Comparison of ENCODE assay signal across 19 mouse cellular contexts in genomic region chr17:78964387-78964786, GRCm38 (mm10). TPM values are rescaled to one million over a fixed set of nuclear protein-coding genes. Genes with fewer than 3 reads are reported as not detected.
DNase-seq lines count a peak whose midpoint lies in the region; ATAC-seq and TF ChIP-seq lines count a peak whose summit lies in the region.
"Had no signal": no experiment of that assay in that cellular context is flagged by ENCODE, and none has a peak within 500 bp of the region (broad histone marks: within the 10 kb centered on the region; RNA-seq: fewer than 3 reads in every experiment).

No protein-coding gene starts in this region.

- TF ChIP-seq CTCF in hindbrain, postnatal 0 days (IDR thresholded peaks at IDR 0.05; ENCODE audit: low read depth): no peak

- no peaks in the 10 kb centered on the region for H3K4me1 ChIP-seq in hindbrain, postnatal 0 days (ENCODE audit: insufficient read depth, low read length)
- no peaks in the 10 kb centered on the region for H3K4me1 ChIP-seq in hindbrain, embryonic 12.5 days
- H3K4me1 ChIP-seq: hindbrain, embryonic 10.5 days; limb, embryonic 13.5 days; neural tube, embryonic 13.5 days had no signal

- H3K36me3 ChIP-seq in hindbrain, postnatal 0 days (ENCODE audit: insufficient read depth, low read length): 0 out of 2 replicates have a peak, but pooled peaks cover 3% of the 10 kb centered on the region
- peaks cover 38% of the 10 kb centered on the region for H3K36me3 ChIP-seq in hindbrain, embryonic 12.5 days

- no peak overlapping the region for H3K4me2 ChIP-seq in hindbrain, postnatal 0 days (ENCODE audit: low read depth, low read length)
- H3K4me2 ChIP-seq in hindbrain, embryonic 12.5 days (replicated peaks): no peak overlapping the region
- H3K4me2 ChIP-seq: limb, embryonic 13.5 days; neural tube, embryonic 13.5 days had no signal

- DNase-seq in hindbrain, postnatal 0 days (ENCODE audit: low spot score): peak; percentile 45
- peak; percentile 10 to 28 for DNase-seq in layer of hippocampus, adult 8-10 months (ENCODE audit: low spot score in 2 of 2)
- peak; percentile 68 to 74 for DNase-seq in right cerebral cortex, postnatal 10 days (ENCODE audit: low spot score in 2 of 2)
- no peak for DNase-seq in spleen, postnatal 10 days (ENCODE audit: low spot score in 2 of 2)
- DNase-seq in cerebellum, adult 18-20 months: no peak
- DNase-seq: adrenal gland, postnatal 25 days; gastrocnemius, postnatal 14 days; kidney, adult 18-20 months; liver, postnatal 0 days; thymus, adult 18-20 months had no signal

- H3K27me3 ChIP-seq in hindbrain, postnatal 0 days (ENCODE audit: insufficient read depth, low read length): no peaks in the 10 kb centered on the region
- no peaks in the 10 kb centered on the region for H3K27me3 ChIP-seq in hindbrain, embryonic 12.5 days
- H3K27me3 ChIP-seq: limb, embryonic 13.5 days; neural tube, embryonic 13.5 days had no signal

- peak overlapping the region; percentile 20; the same call in 1 of the 2 replicates for H3K27ac ChIP-seq in hindbrain, postnatal 0 days
- H3K27ac ChIP-seq in hindbrain, embryonic 12.5 days: no peak overlapping the region
- H3K27ac ChIP-seq: hindbrain, embryonic 10.5 days; limb, embryonic 13.5 days; macrophage; neural tube, embryonic 13.5 days had no signal

- H3K4me3 ChIP-seq in hindbrain, postnatal 0 days (ENCODE audit: low read length): no peak overlapping the region
- H3K4me3 ChIP-seq in hindbrain, embryonic 12.5 days: no peak overlapping the region
- H3K4me3 ChIP-seq: hindbrain, embryonic 10.5 days; limb, embryonic 13.5 days; neural tube, embryonic 13.5 days had no signal

- ATAC-seq in hindbrain, postnatal 0 days: peak; percentile 51; the same call in 1 of the 2 replicates
- ATAC-seq in hindbrain, embryonic 12.5 days (ENCODE audit: low FRiP score): no peak
- peak; percentile 55; the same call in 1 of the 2 replicates for ATAC-seq in frontal cortex, adult (ENCODE audit: low TSS enrichment)
- ATAC-seq: CD4-positive, CD25-positive, alpha-beta regulatory T cell, adult 4 months; liver, postnatal 0 days; midbrain, embryonic 16.5 days had no signal

- 63% methylated on average over 1 of the region's 1 CpGs for WGBS in hindbrain, postnatal 0 days
- WGBS in hindbrain, embryonic 12.5 days: 87% methylated on average over 1 of the region's 1 CpGs

- H3K9me3 ChIP-seq in hindbrain, postnatal 0 days (ENCODE audit: low read length): no peaks in the 10 kb centered on the region
- no peaks in the 10 kb centered on the region for H3K9me3 ChIP-seq in hindbrain, embryonic 12.5 days (replicated peaks)
- H3K9me3 ChIP-seq: hindbrain, embryonic 10.5 days; limb, embryonic 13.5 days; neural tube, embryonic 13.5 days had no signal

- H3K9ac ChIP-seq in hindbrain, postnatal 0 days (replicated peaks; ENCODE audit: low read length): no peak overlapping the region
- H3K9ac ChIP-seq in hindbrain, embryonic 12.5 days: no peak overlapping the region
- H3K9ac ChIP-seq: limb, embryonic 13.5 days; liver, postnatal 0 days; neural tube, embryonic 13.5 days had no signal

RNA-seq across cellular contexts. Expression of gene Ndufaf7, which starts 27.5 kb away (rescaled TPM):
- total RNA-seq in hindbrain, postnatal 0 days (2014; rRNA removed): 19.7 and 28.3 TPM in 2 replicates
- polyA plus RNA-seq in hindbrain, postnatal 0 days (2015; fragmentation: Nextera tagmentation; extraction: Ambion mirVana): 59.9 and 61.6 TPM in 2 replicates
- polyA plus RNA-seq in hindbrain, embryonic 12.5 days (2016; fragmentation: Nextera tagmentation; extraction: Ambion mirVana): 58.2 and 58.9 TPM in 2 replicates
- 10 to 100 TPM; 52.0 to 63.0 (median 56.5) TPM for total RNA-seq in layer of hippocampus, adult 8-10 months (2022)

RNA-seq across cellular contexts. Expression of gene Cebpz, which starts 27.5 kb away (rescaled TPM):
- 11.0 and 13.5 TPM in 2 replicates for total RNA-seq in hindbrain, postnatal 0 days (2014; rRNA removed)
- polyA plus RNA-seq in hindbrain, postnatal 0 days (2015; fragmentation: Nextera tagmentation; extraction: Ambion mirVana): 46.4 and 54.0 TPM in 2 replicates
- 65.6 and 67.2 TPM in 2 replicates for polyA plus RNA-seq in hindbrain, embryonic 12.5 days (2016; fragmentation: Nextera tagmentation; extraction: Ambion mirVana)
- total RNA-seq in layer of hippocampus, adult 8-10 months (2022): 10 to 100 TPM; 30.9 to 40.3 (median 34.4) TPM

RNA-seq across cellular contexts. Expression of gene Cebpzos, which starts 48.1 kb away (rescaled TPM):
- 18.5 and 32.6 TPM in 2 replicates for total RNA-seq in hindbrain, postnatal 0 days (2014; rRNA removed)
- polyA plus RNA-seq in hindbrain, postnatal 0 days (2015; fragmentation: Nextera tagmentation; extraction: Ambion mirVana): 140 and 149 TPM in 2 replicates
- polyA plus RNA-seq in hindbrain, embryonic 12.5 days (2016; fragmentation: Nextera tagmentation; extraction: Ambion mirVana): 102 and 111 TPM in 2 replicates
- 10 to 100 TPM; 25.3 to 28.4 (median 26.6) TPM for total RNA-seq in layer of hippocampus, adult 8-10 months (2022)

RNA-seq across cellular contexts. Expression of gene Prkd3, which starts 56.2 kb away (rescaled TPM):
- total RNA-seq in hindbrain, postnatal 0 days (2014; rRNA removed): 24.4 and 27.6 TPM in 2 replicates
- polyA plus RNA-seq in hindbrain, postnatal 0 days (2015; fragmentation: Nextera tagmentation; extraction: Ambion mirVana): 9.3 and 10.8 TPM in 2 replicates
- 46.1 and 46.5 TPM in 2 replicates for polyA plus RNA-seq in hindbrain, embryonic 12.5 days (2016; fragmentation: Nextera tagmentation; extraction: Ambion mirVana)
- 10 to 100 TPM; 13.5 to 16.7 (median 15.2) TPM for total RNA-seq in layer of hippocampus, adult 8-10 months (2022)

RNA-seq across cellular contexts. Expression of gene Sult6b1, which starts 57.6 kb away (rescaled TPM):
- not detected in 2 replicates for total RNA-seq in hindbrain, postnatal 0 days (2014; rRNA removed)
- 0.39 and 0.55 TPM in 2 replicates for polyA plus RNA-seq in hindbrain, postnatal 0 days (2015; fragmentation: Nextera tagmentation; extraction: Ambion mirVana)
- polyA plus RNA-seq in hindbrain, embryonic 12.5 days (2016; fragmentation: Nextera tagmentation; extraction: Ambion mirVana): 0.10 and 0.21 TPM in 2 replicates
- under 1 TPM in 1 of 4 experiments, not detected in 3; 0.49 TPM for total RNA-seq in layer of hippocampus, adult 8-10 months (2022)
- total RNA-seq: gastrocnemius, postnatal 14 days had no signal
- polyA plus RNA-seq: large intestine, adult 2 months; limb, embryonic 13.5 days; macrophage; neural tube, embryonic 13.5 days had no signal

Comparison
In these comparisons a context has a peak if more than half of its experiments do, and no peak if none do; other contexts are left out.
1. DNase-seq: peak in hindbrain, postnatal 0 days (single experiment), layer of hippocampus, adult 8-10 months (2 of 2) and right cerebral cortex, postnatal 10 days (2 of 2); none in spleen, postnatal 10 days (0 of 2) and cerebellum, adult 18-20 months (0 of 2).